Mouse (Mus musculus) stomach, embryonic 15.5 days (tissue): ENCODE results near the gene Syt9. TPM values are rescaled to one million over a fixed set of nuclear protein-coding genes. Genes with fewer than 3 reads are reported as not detected.
A peak's percentile ranks its signal among the peaks of the same experiment; 100 is the strongest.

Experiments
- ATAC-seq: fragments of 200-750 bp; cut with Nextera tagmentation; 2 replicates; pipeline ENCODE4 v1.8.0; 2017; ENCODE audit warnings: low read depth, moderate number of reproducible peaks, moderate TSS enrichment; ENCODE audit not compliant: insufficient read depth, low FRiP score
- H3K27ac ChIP-seq: fragments of 300-500 bp; sonication (generic); 2 replicates; pipeline ENCODE4 v1.5.1; 2015; ENCODE audit warnings: mild to moderate bottlenecking, inconsistent platforms
- H3K27me3 ChIP-seq: fragments of 300-500 bp; sonication (generic); replicated peaks from 2 replicates; pipeline ENCODE4 v1.6.1; 2015; ENCODE audit warnings: inconsistent platforms
- H3K36me3 ChIP-seq: fragments of 300-500 bp; sonication (generic); 2 replicates; pipeline ENCODE4 v1.6.1; 2015; ENCODE audit warnings: inconsistent platforms
- H3K4me1 ChIP-seq: fragments of 300-500 bp; sonication (generic); 2 replicates; pipeline ENCODE4 v1.6.1; 2015; ENCODE audit warnings: inconsistent platforms
- H3K4me2 ChIP-seq: fragments of 300-500 bp; sonication (generic); 2 replicates; pipeline ENCODE4 v1.6.1; 2015; ENCODE audit warnings: mild to moderate bottlenecking, inconsistent platforms
- H3K4me3 ChIP-seq: fragments of 300-500 bp; sonication (generic); replicated peaks from 2 replicates; pipeline ENCODE4 v1.5.1; 2015; ENCODE audit warnings: inconsistent platforms
- H3K9ac ChIP-seq: fragments of 300-500 bp; sonication (generic); 2 replicates; pipeline ENCODE4 v1.6.1; 2015; ENCODE audit warnings: inconsistent platforms
- H3K9me3 ChIP-seq: fragments of 300-500 bp; sonication (generic); 2 replicates; pipeline ENCODE4 v1.6.1; 2016; ENCODE audit warnings: inconsistent platforms
- WGBS: fragments of 180-500 bp; shearing (Covaris S2); methylation state at CpG from one replicate; pipeline ENCODE4 v1.1.7; 2015; 5-methylcytosine and 5-hydroxymethylcytosine counted together
- polyA plus RNA-seq: library from polyadenylated mRNA; unstranded; fragments of >200 nt; fragmentation: Nextera tagmentation; extraction: Ambion mirVana; gene quantifications from 2 replicates; pipeline ENCODE4 v1.2.1, GENCODE M21; 2015

Syt9 gene
- 3.1 and 3.7 TPM in 2 replicates for polyA plus RNA-seq

DNA sequence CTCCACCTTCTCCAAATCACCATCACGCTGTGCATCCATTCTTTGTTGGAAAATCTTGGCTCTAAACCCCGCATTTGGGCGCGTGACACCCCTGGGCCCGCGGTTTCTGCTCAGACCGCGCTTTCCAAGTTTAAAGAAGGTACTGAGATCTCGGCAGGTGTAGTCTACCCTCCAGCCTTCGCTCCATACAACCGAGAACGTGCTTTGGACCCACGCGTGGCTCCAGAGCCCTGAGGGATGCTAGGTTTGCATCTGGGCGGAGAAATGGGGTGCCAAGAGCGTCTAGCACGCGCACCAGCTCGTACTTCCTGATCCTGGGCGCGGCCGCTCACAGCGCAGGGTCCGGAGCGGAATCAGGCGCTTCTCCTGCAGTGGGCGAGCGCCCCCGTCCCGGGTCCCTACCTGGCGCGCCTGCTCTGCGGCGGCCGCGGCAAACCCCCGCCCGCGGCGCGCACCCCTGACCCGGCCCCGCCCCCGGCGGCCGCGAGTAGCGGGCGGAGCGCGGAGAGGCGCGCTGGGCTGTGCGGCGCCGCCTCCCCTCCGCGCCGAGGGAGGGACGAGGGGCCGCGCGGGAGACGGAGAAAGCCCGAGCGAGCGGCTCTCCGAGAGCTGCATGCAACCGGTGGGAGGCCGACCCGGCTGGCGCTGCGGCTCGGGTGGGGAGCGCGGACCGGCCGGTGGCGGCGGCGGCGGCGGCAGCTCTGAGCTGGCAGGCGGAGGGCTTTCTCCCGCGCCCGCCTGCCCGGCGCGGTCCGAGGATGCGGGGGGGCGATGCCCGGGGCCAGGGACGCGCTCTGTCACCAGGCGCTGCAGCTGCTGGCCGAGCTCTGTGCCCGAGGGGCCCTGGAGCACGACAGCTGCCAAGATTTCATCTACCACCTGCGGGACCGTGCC is at the start of gene Syt9:
Gene Syt9, plus strand, starts transcription at position 497 of the 894 bp plus-strand sequence.
- H3K4me2 ChIP-seq, result peak within 1 kb of the TSS; percentile 99
- no peak within 1 kb of the TSS for H3K27ac ChIP-seq
- peaks cover 11% of the 10 kb centered on the region for H3K4me1 ChIP-seq
- no peaks in the 10 kb centered on the region for H3K36me3 ChIP-seq
- peak; percentile 87 for ATAC-seq
- no peaks in the 10 kb centered on the region for H3K9me3 ChIP-seq
- peaks cover 21% of the 10 kb centered on the region for H3K27me3 ChIP-seq
- H3K9ac ChIP-seq, result 0 out of 2 replicates have a peak within 1 kb of the TSS, but pooled peaks have one; percentile 9
- peak within 1 kb of the TSS; percentile 63 for H3K4me3 ChIP-seq
- under 1% methylated on average over 75 of the region's 102 CpGs for WGBS

- Histone ChIP-seq H3K36me3 (no peaks in the 10 kb centered on the region), H3K27me3 (no peaks in the 10 kb centered on the region), H3K4me2 (no peak overlapping the region), H3K9me3 (no peaks in the 10 kb centered on the region), H3K9ac (no peak overlapping the region), H3K4me1 (no peaks in the 10 kb centered on the region), H3K4me3 (no peak overlapping the region), H3K27ac (no peak overlapping the region)
- WGBS, result 82% methylated on average over 5 of the region's 5 CpGs
- ATAC-seq, result no peak
Measured at GRCm38 (mm10) chr7:107339013-107339412, 31.5 kb upstream of the Syt9 start.

DNA sequence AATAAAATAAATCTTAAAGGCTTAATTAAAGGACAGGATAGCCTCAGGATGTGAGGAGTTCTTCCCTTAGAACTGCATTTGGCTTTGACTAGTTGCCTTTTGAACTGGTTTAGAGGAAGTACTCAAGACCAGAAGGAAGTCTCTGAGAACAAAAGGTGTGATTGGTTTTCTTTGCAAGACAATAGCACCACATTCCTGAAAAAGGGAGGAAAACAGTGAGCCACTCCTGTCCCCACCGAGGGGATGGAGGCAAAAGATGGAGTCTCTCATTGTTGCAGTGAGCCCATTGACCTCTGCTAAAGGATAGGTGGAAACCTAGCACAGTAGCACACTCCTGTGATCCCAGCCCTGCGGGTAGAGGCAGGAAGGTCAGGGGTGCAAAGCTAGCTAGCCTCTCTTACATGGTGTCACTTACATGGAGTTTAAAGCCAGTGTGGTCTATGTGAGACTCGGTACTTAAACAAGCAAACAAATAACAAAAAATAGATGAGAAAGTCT is 30.9 kb upstream of the Syt9 start:
- Histone ChIP-seq H3K9me3 (no peaks in the 10 kb centered on the region), H3K4me3 (no peak overlapping the region), H3K9ac (no peak overlapping the region), H3K27me3 (no peaks in the 10 kb centered on the region), H3K27ac (no peak overlapping the region), H3K36me3 (no peaks in the 10 kb centered on the region), H3K4me1 (no peaks in the 10 kb centered on the region), H3K4me2 (no peak overlapping the region)
- 57% methylated on average over 3 of the region's 3 CpGs for WGBS
- ATAC-seq, result no peak

DNA sequence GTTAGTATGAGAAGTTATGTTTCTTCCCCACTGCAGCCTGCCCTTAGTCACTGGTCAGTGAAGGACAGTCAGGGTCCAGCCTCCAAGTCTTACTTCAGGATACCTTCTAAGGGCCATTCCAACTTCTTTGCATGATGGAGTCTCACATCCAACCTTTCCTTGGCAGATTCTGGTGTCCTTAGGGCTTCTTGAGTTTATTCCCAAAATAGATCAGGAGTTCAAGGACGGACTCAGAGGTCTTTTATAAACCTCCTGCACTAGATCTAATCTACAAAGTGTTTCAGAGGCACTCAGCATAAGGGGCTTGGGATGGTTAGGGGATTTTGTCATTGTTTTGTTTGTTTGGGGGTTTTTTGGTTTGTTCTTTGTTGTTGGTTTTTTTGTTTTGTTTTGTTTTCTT is 30.3 kb upstream of the Syt9 start:
- no peaks in the 10 kb centered on the region for H3K4me1 ChIP-seq
- H3K4me2 ChIP-seq, result no peak overlapping the region
- H3K27ac ChIP-seq, result no peak overlapping the region
- no peaks in the 10 kb centered on the region for H3K9me3 ChIP-seq
- no peak for ATAC-seq
- no peaks in the 10 kb centered on the region for H3K36me3 ChIP-seq
- WGBS, result 66% methylated on average over 1 of the region's 1 CpGs
- no peak overlapping the region for H3K4me3 ChIP-seq
- no peak overlapping the region for H3K9ac ChIP-seq
- no peaks in the 10 kb centered on the region for H3K27me3 ChIP-seq

DNA sequence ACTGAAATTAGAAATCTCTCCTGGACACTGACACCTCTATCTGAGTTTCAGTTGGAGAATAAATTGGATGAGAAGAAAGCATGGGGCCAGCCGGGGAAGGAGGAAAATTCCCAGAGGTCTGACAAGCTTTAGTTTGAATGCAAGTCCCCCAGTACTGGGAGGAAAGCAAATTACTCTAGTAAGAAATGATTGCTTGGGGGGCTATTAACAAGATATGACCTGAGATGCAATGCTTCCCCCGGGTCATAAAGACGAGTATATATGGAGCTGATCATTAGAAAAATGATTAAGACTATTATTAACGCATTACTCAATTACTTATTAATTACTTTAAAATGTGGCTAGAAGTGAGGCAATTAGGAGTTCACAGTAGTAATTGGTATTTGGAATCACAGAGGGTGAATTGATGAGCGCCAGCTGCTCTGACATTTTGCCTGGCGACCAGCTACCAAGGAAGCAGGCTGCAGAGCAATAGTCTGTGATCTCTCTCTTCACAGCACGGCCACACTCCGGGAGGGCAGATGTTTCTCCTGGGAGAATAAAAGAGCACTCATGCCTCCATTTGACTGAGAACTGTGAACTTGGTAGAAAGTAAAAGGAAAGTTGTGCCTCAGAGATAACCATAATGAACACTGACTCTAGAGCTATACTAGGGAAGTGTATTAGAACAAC is 28.9 kb upstream of the Syt9 start:
- Histone ChIP-seq H3K9ac (no peak overlapping the region), H3K36me3 (no peaks in the 10 kb centered on the region), H3K4me2 (no peak overlapping the region), H3K27me3 (no peaks in the 10 kb centered on the region), H3K9me3 (no peaks in the 10 kb centered on the region), H3K4me1 (no peaks in the 10 kb centered on the region), H3K27ac (no peak overlapping the region), H3K4me3 (no peak overlapping the region)
- WGBS, result 50% methylated on average over 8 of the region's 8 CpGs
- ATAC-seq, result no peak

GRCm38 (mm10) chr7:107349201-107349600 is 21.3 kb upstream of the Syt9 start:
- WGBS, result 77% methylated on average over 1 of the region's 1 CpGs
- H3K9ac ChIP-seq, result no peak overlapping the region
- no peak overlapping the region for H3K4me3 ChIP-seq
- H3K27ac ChIP-seq, result no peak overlapping the region
- ATAC-seq, result no peak
- H3K4me1 ChIP-seq, result no peaks in the 10 kb centered on the region
- H3K36me3 ChIP-seq, result no peaks in the 10 kb centered on the region
- H3K4me2 ChIP-seq, result no peak overlapping the region
- H3K27me3 ChIP-seq, result no peaks in the 10 kb centered on the region
- H3K9me3 ChIP-seq, result no peaks in the 10 kb centered on the region

GRCm38 (mm10) chr7:107362153-107362552 is 8.4 kb upstream of the Syt9 start:
- Histone ChIP-seq H3K4me1 (no peaks in the 10 kb centered on the region), H3K36me3 (no peaks in the 10 kb centered on the region), H3K4me3 (no peak overlapping the region), H3K27ac (no peak overlapping the region), H3K9me3 (no peaks in the 10 kb centered on the region), H3K9ac (no peak overlapping the region), H3K4me2 (no peak overlapping the region), H3K27me3 (0 out of 2 replicates have a peak, but pooled peaks cover 2% of the 10 kb centered on the region)
- ATAC-seq, result no peak
- WGBS, result 86% methylated on average over 3 of the region's 3 CpGs

DNA sequence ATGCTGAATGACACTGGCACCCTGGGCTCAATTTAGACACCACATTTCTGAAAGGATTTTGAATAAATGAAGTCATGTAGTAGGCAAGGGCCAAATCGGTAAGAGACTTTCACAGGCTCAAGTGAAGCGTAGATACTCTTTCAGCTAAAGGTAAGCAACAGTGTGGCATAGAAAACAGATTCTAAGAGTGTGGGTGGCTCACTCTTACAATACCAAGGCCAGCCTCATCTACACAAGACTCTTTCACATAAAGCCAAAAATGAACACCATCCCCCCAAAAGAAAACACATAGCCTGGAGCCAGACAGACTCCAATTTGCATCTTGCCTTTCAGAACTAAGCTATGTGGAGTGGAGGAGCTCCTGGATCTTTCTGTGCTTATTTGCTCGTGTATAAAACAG is 7.9 kb upstream of the Syt9 start:
- Histone ChIP-seq H3K27ac (no peak overlapping the region), H3K27me3 (0 out of 2 replicates have a peak, but pooled peaks cover 2% of the 10 kb centered on the region), H3K4me1 (no peaks in the 10 kb centered on the region), H3K9me3 (no peaks in the 10 kb centered on the region), H3K36me3 (no peaks in the 10 kb centered on the region), H3K4me3 (no peak overlapping the region), H3K9ac (no peak overlapping the region), H3K4me2 (no peak overlapping the region)
- 66% methylated on average over 3 of the region's 3 CpGs for WGBS
- ATAC-seq, result no peak

DNA sequence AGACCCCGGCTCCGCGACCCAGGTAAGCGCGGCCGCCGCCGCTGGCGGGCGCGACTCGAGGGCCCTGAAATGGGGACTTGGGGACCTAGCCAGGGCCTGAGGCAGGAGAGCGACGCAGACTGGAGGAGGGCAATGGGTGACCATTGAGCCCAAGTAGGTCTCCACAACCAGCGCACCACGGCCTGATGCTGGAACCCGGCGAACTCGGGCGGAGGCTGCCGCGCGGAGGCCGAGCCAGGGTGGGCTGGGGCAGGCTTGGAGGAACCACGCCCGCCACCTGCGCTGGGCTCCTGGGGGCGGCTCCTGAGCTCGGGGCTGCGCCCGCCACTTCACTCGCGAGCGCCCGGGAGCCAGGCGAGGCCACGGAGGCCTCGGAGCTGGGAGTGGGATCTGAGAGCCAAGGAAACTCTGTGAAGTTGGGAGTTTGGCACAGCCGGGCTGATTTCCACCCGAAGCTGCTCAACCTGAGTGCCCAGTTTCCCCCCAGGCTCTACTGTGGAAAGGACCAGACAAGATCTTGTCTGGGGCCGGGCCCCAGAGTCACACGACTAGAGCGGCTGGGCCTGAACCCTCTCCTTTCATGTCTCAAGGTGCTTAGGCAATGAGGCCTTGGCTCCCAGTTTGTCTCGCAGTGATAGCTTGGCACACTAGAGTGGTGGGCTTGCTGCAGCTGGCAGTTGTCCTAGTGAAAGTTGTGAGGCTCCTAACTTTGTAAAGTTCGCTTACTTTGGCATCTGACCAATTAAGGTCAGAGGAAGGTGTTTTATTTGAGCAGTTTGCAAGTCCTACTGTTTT is 795 bp downstream of the Syt9 start:
- Histone ChIP-seq H3K9ac (0 out of 2 replicates have a peak overlapping the region, but pooled peaks have one; percentile 1), H3K27me3 (peaks cover 21% of the 10 kb centered on the region), H3K4me2 (peak overlapping the region; percentile 99), H3K36me3 (no peaks in the 10 kb centered on the region), H3K27ac (no peak overlapping the region), H3K9me3 (no peaks in the 10 kb centered on the region), H3K4me3 (peak overlapping the region; percentile 63), H3K4me1 (peaks cover 11% of the 10 kb centered on the region)
- WGBS, result 3% methylated on average over 45 of the region's 45 CpGs
- peak; percentile 72; the same call in 1 of the 2 replicates for ATAC-seq

GRCm38 (mm10) chr7:107380562-107380961 is 10.0 kb downstream of the Syt9 start:
- no peaks in the 10 kb centered on the region for H3K9me3 ChIP-seq
- no peaks in the 10 kb centered on the region for H3K27me3 ChIP-seq
- ATAC-seq, result no peak
- H3K4me3 ChIP-seq, result no peak overlapping the region
- WGBS, result 88% methylated on average over 5 of the region's 5 CpGs
- no peaks in the 10 kb centered on the region for H3K36me3 ChIP-seq
- no peaks in the 10 kb centered on the region for H3K4me1 ChIP-seq
- no peak overlapping the region for H3K9ac ChIP-seq
- no peak overlapping the region for H3K4me2 ChIP-seq
- H3K27ac ChIP-seq, result no peak overlapping the region

DNA sequence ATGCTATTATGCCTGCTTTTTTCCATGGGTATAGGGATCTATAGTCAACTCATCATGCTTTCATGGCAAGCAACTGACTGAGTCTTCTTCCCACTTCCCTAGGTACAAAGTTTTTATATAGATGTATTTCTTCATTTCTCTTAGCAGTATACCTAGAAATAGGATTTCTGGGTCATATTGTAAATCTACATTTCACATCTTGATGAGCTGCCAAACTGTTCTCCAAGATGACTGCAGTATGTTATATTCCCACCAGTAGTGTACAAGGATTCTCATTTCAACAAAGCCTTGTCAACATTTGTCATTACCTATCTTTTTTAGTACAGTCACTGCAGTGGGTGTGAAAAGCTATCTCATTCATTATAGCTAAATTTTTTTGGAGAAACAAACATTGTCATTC is 19.1 kb downstream of the Syt9 start:
- no peaks in the 10 kb centered on the region for H3K27me3 ChIP-seq
- H3K4me3 ChIP-seq, result no peak overlapping the region
- H3K4me1 ChIP-seq, result no peaks in the 10 kb centered on the region
- no peak overlapping the region for H3K4me2 ChIP-seq
- H3K27ac ChIP-seq, result no peak overlapping the region
- no peaks in the 10 kb centered on the region for H3K9me3 ChIP-seq
- no peak overlapping the region for H3K9ac ChIP-seq
- H3K36me3 ChIP-seq, result no peaks in the 10 kb centered on the region
- no peak for ATAC-seq
